ENCODE assay signal across 8 mouse cellular contexts in the genomic region with DNA sequence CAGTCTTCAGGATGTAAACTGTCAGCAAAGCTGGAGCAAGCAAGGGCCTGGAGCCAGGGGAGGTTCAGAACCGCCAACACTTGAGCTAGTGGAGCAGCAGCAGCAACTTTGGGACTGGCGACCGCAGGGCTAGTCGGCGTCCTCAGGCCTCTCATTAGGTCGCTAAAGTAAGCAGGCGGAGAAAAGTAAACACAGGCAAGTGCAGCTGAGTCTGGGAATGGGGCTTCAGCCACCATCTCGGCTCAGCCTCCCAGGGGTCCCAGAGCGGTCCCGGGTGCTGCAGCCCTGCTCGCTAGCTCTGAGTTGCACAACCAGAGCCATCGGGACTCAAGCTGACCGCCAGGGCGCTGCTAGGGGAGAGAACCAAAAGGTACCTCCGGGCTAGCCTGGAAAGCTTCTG. TPM values are rescaled to one million over a fixed set of nuclear protein-coding genes. Genes with fewer than 3 reads are reported as not detected.
DNase-seq lines count a peak whose midpoint lies in the region; ATAC-seq lines count a peak whose summit lies in the region.

No protein-coding gene starts in this region.

- intact Hi-C loops in gastrocnemius, postnatal 36 days (cut with DNase I): no loop called here

- H3K27me3 ChIP-seq in intestine, embryonic 16.5 days (replicated peaks; ENCODE audit: control insufficient read depth, insufficient read depth, low read length): no peaks in the 10 kb centered on the region
- no peaks in the 10 kb centered on the region; the same call in 1 of the 2 replicates for H3K27me3 ChIP-seq in liver, embryonic 12.5 days (replicated peaks)
- no peaks in the 10 kb centered on the region for H3K27me3 ChIP-seq in neural tube, embryonic 11.5 days (ENCODE audit: control insufficient read depth, insufficient read depth, low read length)

- H3K4me2 ChIP-seq in intestine, embryonic 16.5 days (ENCODE audit: low read depth, low read length): peak overlapping the region; percentile 57
- peak overlapping the region; percentile 78 for H3K4me2 ChIP-seq in liver, embryonic 12.5 days
- H3K4me2 ChIP-seq in neural tube, embryonic 11.5 days (ENCODE audit: low read depth): peak overlapping the region; percentile 47

- H3K27ac ChIP-seq in intestine, embryonic 16.5 days (ENCODE audit: low read length): no peak overlapping the region
- no peak overlapping the region for H3K27ac ChIP-seq in liver, embryonic 12.5 days
- H3K27ac ChIP-seq in neural tube, embryonic 11.5 days (ENCODE audit: low read depth, low read length): no peak overlapping the region

- H3K9me3 ChIP-seq in intestine, embryonic 16.5 days (ENCODE audit: control insufficient read depth, low read length): no peaks in the 10 kb centered on the region
- no peaks in the 10 kb centered on the region for H3K9me3 ChIP-seq in liver, embryonic 12.5 days (replicated peaks)
- H3K9me3 ChIP-seq in neural tube, embryonic 11.5 days (ENCODE audit: control insufficient read depth, low read length): no peaks in the 10 kb centered on the region

- DNase-seq in right cerebral cortex, postnatal 10 days (ENCODE audit: low spot score in 2 of 2): peak; percentile 27 to 30
- DNase-seq in right cerebral cortex, postnatal 36 days (ENCODE audit: low spot score in 2 of 2): no peak
- DNase-seq in cerebellum, postnatal 36 days: peak; percentile 13 to 24
- DNase-seq in gastrocnemius, postnatal 36 days: peak; percentile 14 to 35
- peak; percentile 35 for DNase-seq in neural tube, embryonic 11.5 days (ENCODE audit: low spot score)

- 10% methylated on average over 15 of the region's 15 CpGs for WGBS in intestine, embryonic 16.5 days
- WGBS in liver, embryonic 12.5 days (ENCODE audit: insufficient replicate concordance): 9% methylated on average over 15 of the region's 15 CpGs
- WGBS in neural tube, embryonic 11.5 days: 8% methylated on average over 15 of the region's 15 CpGs

- no peaks in the 10 kb centered on the region for H3K4me1 ChIP-seq in intestine, embryonic 16.5 days (ENCODE audit: control insufficient read depth, insufficient read depth, low read length)
- peaks cover 5% of the 10 kb centered on the region for H3K4me1 ChIP-seq in liver, embryonic 12.5 days
- H3K4me1 ChIP-seq in neural tube, embryonic 11.5 days (ENCODE audit: control insufficient read depth, insufficient read depth, low read length): no peaks in the 10 kb centered on the region

- H3K4me3 ChIP-seq in intestine, embryonic 16.5 days (ENCODE audit: low read length): peak overlapping the region; percentile 55
- H3K4me3 ChIP-seq in liver, embryonic 12.5 days: peak overlapping the region; percentile 61
- peak overlapping the region; percentile 46 for H3K4me3 ChIP-seq in neural tube, embryonic 11.5 days (ENCODE audit: low read depth, low read length)

- ATAC-seq in intestine, embryonic 16.5 days: peak; percentile 45
- 0 out of 2 replicates have a peak, but pooled peaks have one; percentile 35 for ATAC-seq in liver, embryonic 12.5 days
- 0 out of 2 replicates have a peak, but pooled peaks have one; percentile 39 for ATAC-seq in neural tube, embryonic 11.5 days (ENCODE audit: insufficient read depth, low FRiP score, low TSS enrichment)
- ATAC-seq in monocyte, adult 5-6 weeks (replicated peaks; ENCODE audit: insufficient number of reproducible peaks, low FRiP score, low TSS enrichment, poor library complexity, severe bottlenecking): no peak

- peak overlapping the region; percentile 68 for H3K9ac ChIP-seq in intestine, embryonic 16.5 days (ENCODE audit: low read depth, low read length)
- peak overlapping the region; percentile 56 for H3K9ac ChIP-seq in liver, embryonic 12.5 days
- no peak overlapping the region; the same call in 1 of the 2 replicates for H3K9ac ChIP-seq in neural tube, embryonic 11.5 days (ENCODE audit: low read length)

- H3K36me3 ChIP-seq in intestine, embryonic 16.5 days (ENCODE audit: control insufficient read depth, insufficient read depth, low read length): no peaks in the 10 kb centered on the region
- H3K36me3 ChIP-seq in liver, embryonic 12.5 days: no peaks in the 10 kb centered on the region
- no peaks in the 10 kb centered on the region for H3K36me3 ChIP-seq in neural tube, embryonic 11.5 days (ENCODE audit: control insufficient read depth, insufficient read depth, low read length)

RNA-seq across cellular contexts. Expression of gene Pls3, which starts 1.2 kb away (rescaled TPM):
- 10 to 100 TPM; 13.7 to 14.0 TPM for total RNA-seq in gastrocnemius, postnatal 36 days (2021)
- 55.4 and 56.9 TPM in 2 replicates for polyA plus RNA-seq in intestine, embryonic 16.5 days (2015; fragmentation: Nextera tagmentation; extraction: Ambion mirVana)
- polyA plus RNA-seq in liver, embryonic 12.5 days (2016; fragmentation: Nextera tagmentation; extraction: Ambion mirVana): 17.0 and 20.6 TPM in 2 replicates
- polyA plus RNA-seq in neural tube, embryonic 11.5 days (2014; fragmentation: Nextera tagmentation; extraction: Ambion mirVana): 101 and 107 TPM in 2 replicates
- 0.75 to 1.3 TPM (median 1.2 TPM) in 3 replicates for total RNA-seq in monocyte, adult 5-6 weeks (2017)

Comparison
In these comparisons a context has a peak if more than half of its experiments do, and no peak if none do; other contexts are left out.
1. DNase-seq: peak in right cerebral cortex, postnatal 10 days (2 of 2), cerebellum, postnatal 36 days (2 of 2), gastrocnemius, postnatal 36 days (2 of 2) and neural tube, embryonic 11.5 days (single experiment); none in right cerebral cortex, postnatal 36 days (0 of 2).
2. Peak in every context shown above with its lines, with median percentiles within 50 percentile points of each other: H3K4me2 ChIP-seq and H3K4me3 ChIP-seq.